Mouse (Mus musculus): ENCODE data around the gene Olig3.
"Not testable (repeated sequence)": the region's sequence is repeated elsewhere in the genome, so short reads cannot be mapped to it uniquely, and the experiment has no call there.

Olig3 gene

GRCm38 (mm10) chr10:19361539-19362293, 5.4 kb downstream of the Olig3 start:
- no peak for DNase-seq (ENCODE audit: low spot score in 2 of 2)

- DNase-seq (ENCODE audit: low spot score in 2 of 2) = no peak
Measured at GRCm38 (mm10) chr10:19362294-19362590, 5.9 kb downstream of the Olig3 start.

GRCm38 (mm10) chr10:19362861-19363260, 6.5 kb downstream of the Olig3 start:
- no peak for DNase-seq (ENCODE audit: low spot score in 2 of 2)

- no peak for DNase-seq (ENCODE audit: low spot score in 2 of 2)
Measured at GRCm38 (mm10) chr10:19363365-19363764, 7.0 kb downstream of the Olig3 start.

- no peak for DNase-seq (ENCODE audit: low spot score in 2 of 2)
Measured at GRCm38 (mm10) chr10:19369143-19369542, 12.8 kb downstream of the Olig3 start.

GRCm38 (mm10) chr10:19370146-19370545, 13.8 kb downstream of the Olig3 start:
- DNase-seq (ENCODE audit: low spot score in 2 of 2) = no peak

GRCm38 (mm10) chr10:19372263-19372662, 15.9 kb downstream of the Olig3 start:
- DNase-seq (ENCODE audit: low spot score in 2 of 2) = no peak

GRCm38 (mm10) chr10:19373797-19374196, 17.5 kb downstream of the Olig3 start:
- no peak for DNase-seq (ENCODE audit: low spot score in 2 of 2)

- no peak for DNase-seq (ENCODE audit: low spot score in 2 of 2)
Measured at GRCm38 (mm10) chr10:19374311-19374710, 18.0 kb downstream of the Olig3 start.

GRCm38 (mm10) chr10:19375838-19376237, 19.5 kb downstream of the Olig3 start:
- DNase-seq (ENCODE audit: low spot score in 2 of 2) = no peak

GRCm38 (mm10) chr10:19380971-19381370, 24.6 kb downstream of the Olig3 start:
- not testable (repeated sequence) for DNase-seq (ENCODE audit: low spot score in 2 of 2)

- no peak for DNase-seq (ENCODE audit: low spot score in 2 of 2)
Measured at GRCm38 (mm10) chr10:19384176-19384575, 27.8 kb downstream of the Olig3 start.

- no peak for DNase-seq (ENCODE audit: low spot score in 2 of 2)
Measured at GRCm38 (mm10) chr10:19391819-19392218, 35.5 kb downstream of the Olig3 start.

GRCm38 (mm10) chr10:19396485-19397137, 40.3 kb downstream of the Olig3 start:
- no peak for DNase-seq (ENCODE audit: low spot score in 2 of 2)

- no peak for DNase-seq (ENCODE audit: low spot score in 2 of 2)
Measured at GRCm38 (mm10) chr10:19397396-19397795, 41.1 kb downstream of the Olig3 start.

- no peak for DNase-seq (ENCODE audit: low spot score in 2 of 2)
Measured at GRCm38 (mm10) chr10:19401136-19401535, 44.8 kb downstream of the Olig3 start.

GRCm38 (mm10) chr10:19404401-19404800, 48.1 kb downstream of the Olig3 start:
- no peak for DNase-seq (ENCODE audit: low spot score in 2 of 2)

GRCm38 (mm10) chr10:19405959-19406358, 49.6 kb downstream of the Olig3 start:
- DNase-seq (ENCODE audit: low spot score in 2 of 2) = no peak

GRCm38 (mm10) chr10:19407168-19407567, 50.8 kb downstream of the Olig3 start:
- DNase-seq (ENCODE audit: low spot score in 2 of 2) = no peak
